Mouse (Mus musculus): ENCODE data around the gene Fxyd7. TPM values are rescaled to one million over a fixed set of nuclear protein-coding genes. Genes with fewer than 3 reads are reported as not detected.
A peak's percentile ranks its signal among the peaks of the same experiment; 100 is the strongest.

The Fxyd7 gene
- polyA plus RNA-seq, 1 experiment: 7.5 TPM

DNA sequence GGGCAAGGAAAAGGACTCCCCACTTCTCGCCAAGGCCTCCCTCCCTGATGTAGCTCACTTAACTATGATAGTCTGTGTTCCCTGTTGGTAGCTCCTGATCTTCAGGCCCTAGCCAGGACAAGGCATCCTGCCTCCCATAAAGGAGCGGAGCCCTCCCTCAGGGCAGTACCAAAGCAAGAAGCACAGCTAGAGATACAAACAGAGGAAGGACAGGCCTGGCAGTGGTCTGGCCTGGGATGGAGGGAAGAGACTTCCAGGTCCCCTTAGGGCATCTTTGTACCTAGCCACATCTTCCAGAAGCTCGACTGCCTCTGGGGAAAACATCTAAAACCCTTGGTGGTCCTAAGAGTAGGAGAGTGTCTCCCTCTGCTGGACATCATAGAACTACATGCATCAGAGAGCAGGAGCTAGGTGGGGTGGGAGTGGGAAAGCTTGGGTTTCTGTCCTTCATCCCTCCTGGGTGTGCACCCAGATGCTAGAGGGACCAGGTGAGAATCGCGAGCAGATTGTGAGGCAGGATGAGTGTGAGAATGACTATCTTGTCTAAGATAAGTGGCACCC is 26.7 kb upstream of the Fxyd7 start:
- 32% methylated on average over 5 of the region's 5 CpGs for WGBS
- H3K4me3 ChIP-seq (replicated peaks; ENCODE audit: extremely low read depth, low read depth, low read length): no peak overlapping the region
- no peaks in the 10 kb centered on the region for H3K4me1 ChIP-seq (ENCODE audit: control insufficient read depth, insufficient read depth, low read length)
- DNase-seq: no peak
- TF ChIP-seq CTCF (IDR thresholded peaks at IDR 0.05; ENCODE audit: insufficient read depth, low read length) (peak; percentile 25; the same call in 1 of the 2 replicates), POLR2A (IDR thresholded peaks at IDR 0.05; ENCODE audit: borderline replicate concordance, extremely low read depth, low read depth, low read length) (no peak)

DNA sequence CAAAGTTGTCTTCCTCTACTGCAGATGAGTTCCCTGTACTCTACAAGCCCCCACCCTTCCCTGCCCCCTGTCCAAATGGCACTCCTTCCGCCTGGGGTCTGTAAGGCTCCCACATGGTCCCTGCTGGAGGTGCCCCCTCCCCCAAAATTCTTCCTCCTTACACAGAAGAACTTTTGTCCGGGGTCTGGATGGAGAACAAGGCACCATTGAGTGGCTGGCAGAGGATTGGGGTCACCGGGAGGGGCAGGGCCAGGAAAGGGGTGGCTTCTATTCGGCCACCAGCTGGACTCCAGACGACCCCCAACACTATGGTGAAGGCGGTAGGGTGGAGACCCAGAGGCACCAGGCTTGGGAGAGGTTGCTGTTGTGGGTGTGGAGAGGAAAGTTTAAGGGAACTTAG is 26.2 kb upstream of the Fxyd7 start:
- Histone ChIP-seq H3K4me3 (replicated peaks; ENCODE audit: extremely low read depth, low read depth, low read length) (no peak overlapping the region), H3K4me1 (ENCODE audit: control insufficient read depth, insufficient read depth, low read length) (no peaks in the 10 kb centered on the region)
- TF ChIP-seq CTCF (IDR thresholded peaks at IDR 0.05; ENCODE audit: insufficient read depth, low read length) (no peak), POLR2A (IDR thresholded peaks at IDR 0.05; ENCODE audit: borderline replicate concordance, extremely low read depth, low read depth, low read length) (no peak)
- 51% methylated on average over 6 of the region's 6 CpGs for WGBS
- DNase-seq: no peak

GRCm38 (mm10) chr7:31076492-31076891 is 25.2 kb upstream of the Fxyd7 start, which contains the start of gene Fxyd3:
Fxyd3 (minus strand) TSS chr7:31076704.
- WGBS: 52% methylated on average over 5 of the region's 5 CpGs
- Histone ChIP-seq H3K4me1 (ENCODE audit: control insufficient read depth, insufficient read depth, low read length) (no peaks in the 10 kb centered on the region), H3K4me3 (replicated peaks; ENCODE audit: extremely low read depth, low read depth, low read length) (no peak within 1 kb of the TSS)
- no peak for DNase-seq
- no peak for TF ChIP-seq POLR2A (IDR thresholded peaks at IDR 0.05; ENCODE audit: borderline replicate concordance, extremely low read depth, low read depth, low read length)
- TF ChIP-seq CTCF (IDR thresholded peaks at IDR 0.05; ENCODE audit: insufficient read depth, low read length): no peak

DNA sequence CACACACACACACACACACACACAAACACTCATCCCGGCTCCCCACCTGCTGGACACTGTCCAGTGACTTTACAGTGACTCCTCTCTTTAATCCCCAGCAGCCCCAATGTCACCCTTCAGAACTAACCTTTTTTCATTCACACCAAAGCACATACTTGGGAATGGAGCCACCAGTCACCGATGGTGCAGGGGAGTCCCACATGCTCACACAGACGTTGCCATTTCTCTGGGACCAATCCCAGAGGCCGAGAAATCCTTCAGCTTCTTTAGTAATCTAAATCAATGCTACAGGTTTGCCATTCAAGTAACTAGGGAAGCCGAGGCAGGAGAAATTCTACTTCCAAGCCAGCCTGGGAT is 23.4 kb upstream of the Fxyd7 start:
- Histone ChIP-seq H3K4me3 (replicated peaks; ENCODE audit: extremely low read depth, low read depth, low read length) (no peak overlapping the region), H3K4me1 (ENCODE audit: control insufficient read depth, insufficient read depth, low read length) (no peaks in the 10 kb centered on the region)
- WGBS: 54% methylated on average over 5 of the region's 5 CpGs
- TF ChIP-seq CTCF (IDR thresholded peaks at IDR 0.05; ENCODE audit: insufficient read depth, low read length) (no peak), POLR2A (IDR thresholded peaks at IDR 0.05; ENCODE audit: borderline replicate concordance, extremely low read depth, low read depth, low read length) (no peak)
- no peak for DNase-seq

DNA sequence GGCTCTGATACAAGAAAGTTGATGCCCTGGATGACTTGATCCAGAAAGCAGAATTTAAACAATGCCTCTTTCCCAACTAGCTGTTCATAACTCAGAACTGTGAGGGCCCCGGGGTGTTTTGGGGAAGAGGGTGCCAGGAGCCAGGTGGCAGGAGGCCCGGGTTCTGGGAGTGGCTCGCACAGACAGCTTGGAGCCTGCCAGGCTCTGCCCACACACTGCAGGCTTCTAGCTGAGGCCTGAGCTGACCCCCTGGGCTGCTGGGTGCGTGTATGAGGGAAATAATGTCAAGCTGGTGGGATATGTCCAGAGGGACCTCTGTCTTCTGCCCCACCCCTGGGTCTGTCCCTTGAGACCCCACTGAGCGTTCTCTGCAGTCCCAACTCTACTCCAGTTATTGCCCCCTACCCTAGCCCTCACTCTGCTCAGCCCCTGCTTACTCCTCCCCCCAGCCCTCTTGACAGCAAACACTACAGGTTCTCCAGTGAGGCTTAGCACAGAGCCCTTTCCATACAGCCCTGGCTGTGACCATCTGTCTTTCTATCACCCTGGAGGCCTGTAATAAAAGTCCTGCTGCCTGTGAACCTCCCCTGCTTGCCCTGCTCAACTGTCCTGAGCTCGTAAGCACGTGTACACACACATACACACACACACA is 22.9 kb upstream of the Fxyd7 start:
- 41% methylated on average over 7 of the region's 7 CpGs for WGBS
- no peak for DNase-seq
- Histone ChIP-seq H3K4me1 (ENCODE audit: control insufficient read depth, insufficient read depth, low read length) (no peaks in the 10 kb centered on the region), H3K4me3 (replicated peaks; ENCODE audit: extremely low read depth, low read depth, low read length) (no peak overlapping the region)
- no peak for TF ChIP-seq CTCF (IDR thresholded peaks at IDR 0.05; ENCODE audit: insufficient read depth, low read length)
- TF ChIP-seq POLR2A (IDR thresholded peaks at IDR 0.05; ENCODE audit: borderline replicate concordance, extremely low read depth, low read depth, low read length): no peak

- no peak overlapping the region for H3K4me3 ChIP-seq (replicated peaks; ENCODE audit: extremely low read depth, low read depth, low read length)
These were observed 22.3 kb upstream of the Fxyd7 start for GRCm38 (mm10) chr7:31073546-31073945.

GRCm38 (mm10) chr7:31072326-31072725 is 21.1 kb upstream of the Fxyd7 start:
- Histone ChIP-seq H3K4me3 (replicated peaks; ENCODE audit: extremely low read depth, low read depth, low read length) (no peak overlapping the region), H3K4me1 (ENCODE audit: control insufficient read depth, insufficient read depth, low read length) (no peaks in the 10 kb centered on the region)
- DNase-seq: no peak
- no peak for TF ChIP-seq POLR2A (IDR thresholded peaks at IDR 0.05; ENCODE audit: borderline replicate concordance, extremely low read depth, low read depth, low read length)
- WGBS: 47% methylated on average over 9 of the region's 9 CpGs

More at GRCm38 (mm10) chr7:31073546-31073945, 22.3 kb upstream of the Fxyd7 start:
- no peaks in the 10 kb centered on the region for H3K4me1 ChIP-seq (ENCODE audit: control insufficient read depth, insufficient read depth, low read length)
- no peak for DNase-seq
- TF ChIP-seq POLR2A (IDR thresholded peaks at IDR 0.05; ENCODE audit: borderline replicate concordance, extremely low read depth, low read depth, low read length): no peak
- no peak for TF ChIP-seq CTCF (IDR thresholded peaks at IDR 0.05; ENCODE audit: insufficient read depth, low read length)

DNA sequence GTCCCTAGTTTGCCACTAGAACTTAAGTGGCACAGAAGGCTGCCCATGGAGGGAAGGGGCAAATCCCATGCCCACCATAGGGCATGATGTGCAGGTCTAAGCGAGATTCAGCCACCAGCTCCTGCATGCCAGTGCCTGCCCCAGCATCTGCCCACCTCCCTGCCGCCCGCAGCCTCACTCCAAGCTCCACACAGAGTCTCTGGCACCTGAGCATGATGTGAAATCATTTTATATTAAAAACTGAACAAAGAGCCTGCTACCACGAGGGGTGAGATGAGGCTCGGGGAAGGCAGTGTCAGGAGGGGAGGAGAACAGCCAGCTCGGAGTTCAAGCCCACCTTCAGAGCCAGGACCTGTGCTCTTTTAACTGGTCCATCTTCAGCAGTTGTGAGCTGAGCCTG is 19.1 kb upstream of the Fxyd7 start:
- DNase-seq: no peak
- Histone ChIP-seq H3K4me3 (replicated peaks; ENCODE audit: extremely low read depth, low read depth, low read length) (no peak overlapping the region), H3K4me1 (ENCODE audit: control insufficient read depth, insufficient read depth, low read length) (no peaks in the 10 kb centered on the region)
- WGBS: 77% methylated on average over 6 of the region's 6 CpGs
- TF ChIP-seq POLR2A (IDR thresholded peaks at IDR 0.05; ENCODE audit: borderline replicate concordance, extremely low read depth, low read depth, low read length) (no peak), CTCF (IDR thresholded peaks at IDR 0.05; ENCODE audit: insufficient read depth, low read length) (no peak)

DNA sequence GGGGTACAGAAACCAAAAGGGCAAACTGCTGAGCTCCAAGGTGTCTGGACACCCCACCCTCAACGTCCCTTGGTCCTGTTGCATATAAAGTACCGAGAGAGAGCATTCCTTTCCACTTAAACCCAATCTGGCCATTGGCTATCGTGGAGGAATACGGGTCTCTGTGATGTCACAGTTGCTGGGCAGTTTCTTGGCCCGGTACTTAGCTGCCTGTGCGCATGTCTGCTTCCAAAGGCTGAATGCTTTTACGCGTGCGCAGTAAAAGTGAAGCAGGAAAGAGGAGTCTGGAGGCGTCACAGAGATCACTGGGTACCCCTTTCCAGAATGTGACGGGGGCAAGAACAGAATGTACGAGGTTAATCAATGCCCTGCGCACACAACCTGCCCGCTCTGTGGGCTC is 18.2 kb upstream of the Fxyd7 start:
- H3K4me3 ChIP-seq (replicated peaks; ENCODE audit: extremely low read depth, low read depth, low read length): no peak overlapping the region
- no peak for DNase-seq
- H3K4me1 ChIP-seq (ENCODE audit: control insufficient read depth, insufficient read depth, low read length): no peaks in the 10 kb centered on the region
- WGBS: 86% methylated on average over 14 of the region's 14 CpGs
- TF ChIP-seq CTCF (IDR thresholded peaks at IDR 0.05; ENCODE audit: insufficient read depth, low read length): no peak
- TF ChIP-seq POLR2A (IDR thresholded peaks at IDR 0.05; ENCODE audit: borderline replicate concordance, extremely low read depth, low read depth, low read length): no peak

DNA sequence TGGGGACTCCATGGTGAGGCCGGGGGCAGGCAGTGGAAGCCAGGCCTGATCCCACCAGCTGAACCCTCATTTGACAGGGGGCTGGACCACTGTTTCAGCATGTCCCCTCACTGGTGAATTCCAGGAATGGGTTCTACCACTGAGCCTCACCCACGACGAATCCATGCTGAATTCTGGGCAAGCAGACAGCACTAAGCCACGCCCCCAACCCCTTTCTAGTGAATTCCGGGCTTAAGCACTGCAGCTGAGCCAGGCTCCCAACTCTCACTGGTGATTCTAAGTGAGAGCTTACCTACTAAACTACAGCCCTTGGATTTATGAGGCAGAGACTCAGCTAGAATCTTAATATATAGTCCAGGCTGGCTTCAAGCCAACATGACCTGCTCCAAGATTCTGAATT is 16.6 kb upstream of the Fxyd7 start:
- WGBS: 34% methylated on average over 5 of the region's 5 CpGs
- no peak for TF ChIP-seq POLR2A (IDR thresholded peaks at IDR 0.05; ENCODE audit: borderline replicate concordance, extremely low read depth, low read depth, low read length)
- no peak for TF ChIP-seq CTCF (IDR thresholded peaks at IDR 0.05; ENCODE audit: insufficient read depth, low read length)
- Histone ChIP-seq H3K4me3 (replicated peaks; ENCODE audit: extremely low read depth, low read depth, low read length) (no peak overlapping the region), H3K4me1 (ENCODE audit: control insufficient read depth, insufficient read depth, low read length) (no peaks in the 10 kb centered on the region)
- no peak for DNase-seq
